Mouse (Mus musculus) embryonic facial prominence, embryonic 15.5 days (tissue): ENCODE results near the gene Fkbpl. TPM values are rescaled to one million over a fixed set of nuclear protein-coding genes. Genes with fewer than 3 reads are reported as not detected.

ENCODE experiments used
- ATAC-seq: fragments of 200-750 bp; cut with Nextera tagmentation; 2 replicates; pipeline ENCODE4 v1.8.0; 2017; ENCODE audit warnings: low read depth, moderate TSS enrichment; ENCODE audit not compliant: insufficient number of reproducible peaks, low FRiP score, low TSS enrichment
- H3K27ac ChIP-seq: fragments of 300-500 bp; sonication (generic); replicated peaks from 2 replicates; pipeline ENCODE4 v1.5.1; 2015; ENCODE audit warnings: mild to moderate bottlenecking, inconsistent platforms
- H3K27me3 ChIP-seq: fragments of 300-500 bp; sonication (generic); 2 replicates; pipeline ENCODE4 v1.6.1; 2015; ENCODE audit warnings: inconsistent platforms
- H3K36me3 ChIP-seq: fragments of 300-500 bp; sonication (generic); 2 replicates; pipeline ENCODE4 v1.6.1; 2015; ENCODE audit warnings: mild to moderate bottlenecking, inconsistent platforms
- H3K4me1 ChIP-seq: fragments of 300-500 bp; sonication (generic); 2 replicates; pipeline ENCODE4 v1.6.1; 2015; ENCODE audit warnings: inconsistent platforms
- H3K4me2 ChIP-seq: fragments of 300-500 bp; sonication (generic); replicated peaks from 2 replicates; pipeline ENCODE4 v1.6.1; 2015; ENCODE audit warnings: mild to moderate bottlenecking, inconsistent platforms
- H3K4me3 ChIP-seq: fragments of 300-500 bp; sonication (generic); replicated peaks from 2 replicates; pipeline ENCODE4 v1.5.1; 2015; ENCODE audit warnings: mild to moderate bottlenecking, inconsistent platforms
- H3K9ac ChIP-seq: fragments of 300-500 bp; sonication (generic); 2 replicates; pipeline ENCODE4 v1.6.1; 2015; ENCODE audit warnings: inconsistent platforms
- H3K9me3 ChIP-seq: fragments of 300-500 bp; sonication (generic); replicated peaks from 2 replicates; pipeline ENCODE4 v1.6.1; 2016; ENCODE audit warnings: inconsistent platforms
- WGBS: fragments of 180-500 bp; shearing (Covaris S2); methylation state at CpG from one replicate; pipeline ENCODE4 v1.1.7; 2015; 5-methylcytosine and 5-hydroxymethylcytosine counted together
- polyA plus RNA-seq: library from polyadenylated mRNA; unstranded; fragments of >200 nt; fragmentation: Nextera tagmentation; extraction: Ambion mirVana; gene quantifications from 2 replicates; pipeline ENCODE4 v1.2.1, GENCODE M21; 2015

Gene Fkbpl
- polyA plus RNA-seq, 1 experiment from 2014 or later, result 16.8 TPM

DNA sequence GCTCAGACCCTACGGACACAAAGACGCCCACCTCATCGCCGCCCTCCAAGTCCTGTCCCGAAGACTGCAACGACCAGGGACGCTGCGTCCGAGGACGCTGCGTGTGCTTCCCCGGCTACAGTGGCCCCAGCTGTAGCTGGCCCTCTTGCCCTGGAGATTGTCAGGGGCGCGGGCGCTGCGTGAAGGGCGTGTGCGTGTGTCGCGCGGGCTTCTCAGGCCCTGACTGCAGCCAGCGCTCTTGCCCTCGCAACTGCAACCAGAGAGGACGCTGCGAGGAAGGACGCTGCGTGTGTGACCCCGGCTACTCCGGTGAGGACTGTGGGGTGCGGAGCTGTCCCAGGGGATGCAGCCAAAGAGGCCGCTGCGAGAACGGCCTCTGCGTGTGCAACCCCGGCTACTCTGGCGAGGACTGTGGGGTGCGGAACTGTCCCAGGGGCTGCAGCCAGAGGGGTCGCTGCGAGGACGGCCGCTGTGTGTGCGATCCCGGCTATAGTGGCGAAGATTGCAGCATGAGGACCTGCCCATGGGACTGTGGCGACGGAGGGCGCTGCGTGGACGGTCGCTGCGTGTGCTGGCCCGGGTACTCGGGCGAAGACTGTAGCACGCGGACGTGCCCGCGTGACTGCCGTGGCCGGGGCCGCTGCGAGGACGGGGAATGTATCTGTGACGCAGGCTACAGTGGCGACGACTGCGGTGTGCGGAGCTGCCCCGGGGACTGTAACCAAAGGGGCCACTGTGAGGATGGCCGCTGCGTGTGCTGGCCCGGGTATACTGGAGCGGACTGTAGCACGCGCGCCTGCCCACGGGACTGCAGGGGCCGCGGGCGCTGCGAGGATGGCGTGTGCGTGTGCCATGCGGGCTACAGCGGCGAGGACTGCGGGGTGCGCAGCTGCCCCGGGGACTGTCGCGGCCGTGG lies 26.8 kb downstream of the Fkbpl start:
- H3K4me1 ChIP-seq, result peaks cover 25% of the 10 kb centered on the region
- peak overlapping the region; percentile 34 for H3K4me3 ChIP-seq
- H3K27me3 ChIP-seq, result peaks cover 71% of the 10 kb centered on the region
- no peaks in the 10 kb centered on the region for H3K9me3 ChIP-seq
- no peak for ATAC-seq
- H3K36me3 ChIP-seq, result no peaks in the 10 kb centered on the region
- 8% methylated on average over 93 of the region's 93 CpGs for WGBS
- peak overlapping the region; percentile 12; the same call in 1 of the 2 replicates for H3K9ac ChIP-seq
- peak overlapping the region; percentile 59 for H3K4me2 ChIP-seq
- no peak overlapping the region for H3K27ac ChIP-seq

DNA sequence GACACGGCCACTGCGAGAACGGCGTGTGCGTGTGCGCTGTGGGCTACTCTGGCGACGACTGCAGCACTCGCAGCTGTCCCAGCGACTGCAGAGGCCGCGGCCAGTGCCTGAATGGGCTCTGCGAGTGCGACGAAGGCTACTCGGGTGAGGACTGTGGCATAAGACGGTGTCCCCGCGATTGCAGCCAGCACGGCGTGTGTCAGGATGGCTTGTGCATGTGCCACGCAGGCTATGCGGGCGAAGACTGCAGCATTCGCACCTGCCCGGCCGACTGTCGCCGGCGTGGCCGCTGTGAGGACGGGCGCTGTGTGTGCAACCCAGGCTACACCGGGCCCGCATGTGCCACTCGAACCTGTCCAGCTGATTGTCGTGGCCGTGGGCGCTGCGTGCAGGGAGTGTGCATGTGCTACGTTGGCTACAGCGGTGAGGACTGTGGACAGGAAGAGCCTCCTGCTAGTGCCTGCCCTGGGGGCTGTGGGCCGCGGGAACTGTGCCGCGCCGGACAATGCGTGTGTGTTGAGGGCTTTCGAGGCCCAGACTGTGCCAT lies 27.8 kb downstream of the Fkbpl start:
- Histone ChIP-seq H3K36me3 (no peaks in the 10 kb centered on the region), H3K4me1 (peaks cover 25% of the 10 kb centered on the region), H3K9ac (no peak overlapping the region), H3K4me2 (peak overlapping the region; percentile 59), H3K9me3 (no peaks in the 10 kb centered on the region), H3K4me3 (peak overlapping the region; percentile 34), H3K27me3 (peaks cover 80% of the 10 kb centered on the region), H3K27ac (no peak overlapping the region)
- WGBS, result 31% methylated on average over 49 of the region's 49 CpGs
- no peak for ATAC-seq

DNA sequence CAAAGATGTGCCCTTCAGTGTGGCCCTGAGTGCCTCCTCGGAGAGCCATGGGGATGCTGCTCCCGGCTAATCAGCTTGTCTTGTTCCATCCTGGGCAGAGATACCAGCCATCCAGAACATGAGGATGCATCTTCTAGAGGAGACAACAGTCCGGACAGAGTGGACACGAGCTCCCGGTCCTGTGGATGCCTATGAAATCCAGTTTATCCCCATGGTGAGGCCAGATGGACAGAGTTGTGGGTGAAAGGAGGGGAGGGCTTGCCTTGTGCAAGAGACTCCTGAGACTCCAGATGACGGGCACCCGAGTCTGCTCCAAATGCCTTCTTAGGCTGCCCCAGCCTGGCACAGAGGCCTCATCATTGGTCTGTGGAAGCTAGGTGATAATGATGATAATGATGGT lies 28.6 kb downstream of the Fkbpl start:
- H3K27ac ChIP-seq, result no peak overlapping the region
- WGBS, result 84% methylated on average over 7 of the region's 7 CpGs
- H3K4me2 ChIP-seq, result no peak overlapping the region
- no peak overlapping the region for H3K4me3 ChIP-seq
- no peak overlapping the region for H3K9ac ChIP-seq
- peaks cover 88% of the 10 kb centered on the region for H3K27me3 ChIP-seq
- H3K9me3 ChIP-seq, result no peaks in the 10 kb centered on the region
- ATAC-seq, result no peak
- H3K36me3 ChIP-seq, result no peaks in the 10 kb centered on the region
- H3K4me1 ChIP-seq, result peaks cover 25% of the 10 kb centered on the region

DNA sequence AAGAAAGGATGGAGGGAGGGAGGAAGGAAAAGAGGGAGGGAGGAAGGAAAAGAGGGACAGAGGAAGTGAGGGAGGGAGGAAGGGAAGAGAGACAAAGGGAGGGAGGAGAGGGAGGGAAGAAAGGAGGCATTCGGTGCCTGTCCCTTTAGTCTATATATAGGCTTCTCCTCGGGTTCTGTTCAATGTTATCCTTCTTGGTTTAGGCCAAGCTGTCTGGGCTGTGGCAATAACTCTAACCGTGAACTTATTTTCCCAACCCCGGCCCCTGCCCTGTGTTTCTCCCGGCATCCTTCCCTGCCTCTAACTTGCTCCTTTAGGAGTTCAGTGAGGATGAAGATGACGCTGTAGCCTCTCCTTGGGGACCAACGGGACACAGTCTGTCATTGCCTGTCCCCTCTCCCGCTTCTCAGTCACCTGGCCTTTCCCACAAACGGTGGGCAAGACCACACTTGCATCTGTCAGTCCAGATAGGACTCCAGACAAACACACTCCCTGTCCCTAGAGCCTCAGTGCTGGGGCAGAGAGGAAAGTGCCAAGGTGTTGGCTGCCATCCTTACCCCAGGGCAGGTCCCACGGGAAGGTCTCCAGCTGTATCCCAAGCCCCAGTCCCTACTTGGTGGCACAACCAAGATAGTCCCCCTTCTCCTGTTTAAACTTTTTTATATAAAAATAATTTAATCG lies 30.1 kb downstream of the Fkbpl start:
- no peak overlapping the region for H3K9ac ChIP-seq
- peaks cover 27% of the 10 kb centered on the region for H3K4me1 ChIP-seq
- H3K27ac ChIP-seq, result no peak overlapping the region
- H3K27me3 ChIP-seq, result peaks cover 96% of the 10 kb centered on the region
- H3K36me3 ChIP-seq, result no peaks in the 10 kb centered on the region
- H3K9me3 ChIP-seq, result no peaks in the 10 kb centered on the region
- no peak overlapping the region for H3K4me3 ChIP-seq
- 54% methylated on average over 11 of the region's 11 CpGs for WGBS
- ATAC-seq, result no peak
- no peak overlapping the region for H3K4me2 ChIP-seq

DNA sequence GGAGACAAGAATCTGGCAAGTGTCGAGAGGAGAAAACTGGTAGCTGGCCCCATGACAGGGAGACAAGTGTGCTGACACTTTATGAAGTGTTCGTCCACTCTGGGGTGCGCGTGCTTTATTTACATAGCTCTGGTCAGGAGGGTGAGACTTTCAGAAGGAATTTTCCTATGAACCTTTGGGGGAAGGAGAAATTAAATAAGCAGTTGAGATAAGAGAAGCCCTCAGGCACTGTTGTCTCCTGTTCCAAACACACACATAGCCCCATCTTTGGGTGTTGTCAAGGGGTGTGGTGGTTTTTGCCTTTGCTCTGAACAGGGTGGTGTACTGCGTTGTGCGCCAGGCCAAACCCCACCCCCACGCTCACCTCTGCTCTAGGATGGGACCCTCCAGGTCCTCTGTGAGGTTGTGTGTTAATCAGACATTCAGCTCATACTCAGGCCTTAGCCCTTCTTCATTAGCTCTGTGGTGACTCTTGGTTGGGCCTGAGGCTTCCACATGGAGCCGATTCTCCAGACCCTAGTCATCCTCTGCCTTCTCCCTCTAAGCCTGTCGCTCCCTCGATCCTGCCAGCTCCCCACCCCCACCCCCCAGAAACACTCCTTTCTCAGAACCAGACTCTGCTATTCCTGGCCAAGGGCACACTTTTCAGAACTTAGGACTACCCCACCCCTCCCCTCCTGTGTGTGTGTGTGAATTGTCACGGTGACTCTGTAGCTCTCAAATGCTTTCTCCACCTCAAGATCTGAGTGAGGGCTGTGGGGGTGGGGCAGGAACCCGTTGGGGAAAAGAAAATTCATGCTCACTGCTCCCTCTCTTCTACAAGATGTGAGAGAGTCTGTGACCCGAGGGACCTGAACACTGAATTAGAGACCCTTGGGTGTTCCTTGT lies 30.9 kb downstream of the Fkbpl start:
- Histone ChIP-seq H3K27ac (no peak overlapping the region), H3K27me3 (peaks cover 95% of the 10 kb centered on the region), H3K4me1 (peaks cover 28% of the 10 kb centered on the region), H3K4me2 (no peak overlapping the region), H3K9me3 (no peaks in the 10 kb centered on the region), H3K9ac (no peak overlapping the region), H3K36me3 (no peaks in the 10 kb centered on the region), H3K4me3 (no peak overlapping the region)
- WGBS, result 60% methylated on average over 13 of the region's 13 CpGs
- no peak for ATAC-seq

DNA sequence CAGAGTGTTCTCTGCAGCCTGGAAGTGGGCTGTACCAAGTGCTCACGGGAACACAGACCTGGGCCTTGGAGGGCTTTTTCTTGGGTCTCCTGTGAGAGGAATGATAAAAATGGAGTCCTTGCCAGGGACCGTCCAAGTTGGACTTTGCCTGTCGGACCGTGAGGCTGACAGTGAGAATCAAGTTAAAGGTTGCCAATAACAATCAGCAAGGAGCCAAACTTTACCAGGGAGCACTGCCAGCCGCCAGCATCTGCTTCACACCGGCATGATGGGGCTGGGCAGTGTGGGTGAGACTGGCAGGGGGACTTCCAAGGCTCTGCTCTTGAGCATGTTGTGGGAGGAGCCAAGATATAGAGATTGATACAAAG lies 31.5 kb downstream of the Fkbpl start:
- H3K4me3 ChIP-seq, result no peak overlapping the region
- H3K4me2 ChIP-seq, result no peak overlapping the region
- 72% methylated on average over 6 of the region's 6 CpGs for WGBS
- H3K27me3 ChIP-seq, result peaks cover 90% of the 10 kb centered on the region
- H3K27ac ChIP-seq, result no peak overlapping the region
- H3K36me3 ChIP-seq, result no peaks in the 10 kb centered on the region
- H3K9me3 ChIP-seq, result no peaks in the 10 kb centered on the region
- H3K9ac ChIP-seq, result no peak overlapping the region
- ATAC-seq, result no peak
- peaks cover 27% of the 10 kb centered on the region for H3K4me1 ChIP-seq

DNA sequence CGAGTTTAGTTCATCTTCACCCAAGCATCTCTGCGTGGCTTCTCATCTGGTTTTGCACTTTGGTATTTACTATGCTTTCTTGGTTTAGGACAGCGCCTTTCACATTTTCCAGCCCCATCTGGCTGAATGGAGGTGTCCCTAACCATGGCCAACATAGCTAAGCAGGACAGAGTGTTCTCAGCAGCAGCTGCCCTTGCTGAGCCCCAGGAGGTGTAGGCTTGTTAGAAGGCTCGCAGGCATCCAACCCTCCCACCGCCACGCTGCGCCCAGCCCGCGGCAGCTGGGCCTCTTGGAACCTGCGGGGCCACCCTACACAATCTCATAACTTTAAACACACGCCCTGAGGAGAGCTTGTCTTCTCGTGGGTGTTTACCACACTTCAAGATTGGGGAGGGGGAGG lies 32.1 kb downstream of the Fkbpl start:
- Histone ChIP-seq H3K4me3 (no peak overlapping the region), H3K36me3 (no peaks in the 10 kb centered on the region), H3K4me1 (peaks cover 27% of the 10 kb centered on the region), H3K9me3 (no peaks in the 10 kb centered on the region), H3K4me2 (no peak overlapping the region), H3K27ac (no peak overlapping the region), H3K27me3 (peaks cover 89% of the 10 kb centered on the region), H3K9ac (no peak overlapping the region)
- WGBS, result 65% methylated on average over 12 of the region's 12 CpGs
- ATAC-seq, result no peak

DNA sequence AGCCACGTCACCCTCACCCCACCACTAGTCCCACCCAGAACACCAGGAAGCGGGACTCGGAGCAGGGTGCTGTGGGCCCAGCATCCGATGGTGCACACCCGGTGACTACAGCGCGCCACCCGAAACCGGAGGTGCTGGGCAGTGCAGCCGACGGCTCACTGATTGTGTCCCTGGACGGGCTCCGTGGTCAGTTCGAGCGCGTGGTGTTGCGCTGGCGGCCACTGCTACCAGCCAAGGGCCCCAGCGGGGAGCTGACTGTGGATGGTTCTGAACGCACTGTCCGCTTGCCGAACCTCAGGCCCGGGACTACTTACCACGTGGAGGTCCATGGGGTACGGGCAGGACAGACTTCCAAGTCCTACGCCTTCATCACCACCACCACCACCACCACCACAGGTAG lies 35.6 kb downstream of the Fkbpl start:
- WGBS, result 84% methylated on average over 26 of the region's 26 CpGs
- ATAC-seq, result no peak
- Histone ChIP-seq H3K9me3 (no peaks in the 10 kb centered on the region), H3K27ac (no peak overlapping the region), H3K9ac (no peak overlapping the region), H3K4me2 (no peak overlapping the region), H3K36me3 (no peaks in the 10 kb centered on the region), H3K4me3 (no peak overlapping the region), H3K4me1 (peaks cover 44% of the 10 kb centered on the region), H3K27me3 (peaks cover 61% of the 10 kb centered on the region)

DNA sequence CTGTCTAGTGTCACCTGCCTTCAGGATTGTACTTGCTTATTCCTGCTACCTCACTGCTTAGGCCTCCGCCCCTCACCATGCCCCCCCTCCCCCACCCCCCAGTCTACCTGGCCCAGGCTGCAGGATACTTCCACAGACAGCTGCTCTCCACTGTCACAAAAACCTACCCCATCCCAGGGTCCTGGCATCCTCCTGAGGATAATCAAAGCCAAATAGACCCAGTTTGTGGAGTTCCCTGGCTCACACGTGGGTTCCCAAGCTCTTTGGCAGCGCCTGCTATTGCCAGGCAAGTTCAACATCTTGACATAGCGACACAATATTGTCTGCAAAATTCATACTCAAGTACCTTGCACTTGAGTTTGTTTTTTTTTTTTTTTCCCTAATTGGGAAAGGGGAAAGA lies 36.1 kb downstream of the Fkbpl start:
- WGBS, result 72% methylated on average over 4 of the region's 4 CpGs
- Histone ChIP-seq H3K4me1 (peaks cover 46% of the 10 kb centered on the region), H3K27ac (no peak overlapping the region), H3K4me3 (no peak overlapping the region), H3K9me3 (no peaks in the 10 kb centered on the region), H3K27me3 (peaks cover 57% of the 10 kb centered on the region), H3K36me3 (no peaks in the 10 kb centered on the region), H3K9ac (no peak overlapping the region), H3K4me2 (no peak overlapping the region)
- no peak for ATAC-seq

DNA sequence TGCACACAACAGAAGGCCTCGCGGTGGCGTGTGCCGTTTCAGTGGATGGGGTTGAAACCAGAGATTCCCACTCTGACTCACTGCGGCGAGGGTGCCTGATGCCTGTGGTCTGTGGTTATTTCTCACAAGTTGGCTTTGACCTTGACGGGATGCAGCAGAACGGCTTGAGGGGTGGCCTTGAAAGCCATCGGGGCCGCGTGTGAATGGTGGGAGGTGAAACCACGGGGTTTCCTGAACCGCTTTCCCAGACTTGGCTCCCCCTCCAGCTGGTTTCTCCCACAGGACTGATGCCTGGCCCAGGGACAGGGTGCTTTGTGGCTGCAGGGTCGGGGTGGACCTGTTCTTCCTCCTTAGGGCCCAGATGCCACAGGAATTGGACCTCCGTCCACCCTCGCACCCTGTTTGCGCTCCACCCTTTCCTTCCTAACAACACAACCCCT lies 36.6 kb downstream of the Fkbpl start:
- 59% methylated on average over 17 of the region's 17 CpGs for WGBS
- Histone ChIP-seq H3K27ac (no peak overlapping the region), H3K36me3 (no peaks in the 10 kb centered on the region), H3K27me3 (peaks cover 53% of the 10 kb centered on the region), H3K9ac (no peak overlapping the region), H3K4me1 (peaks cover 43% of the 10 kb centered on the region), H3K9me3 (no peaks in the 10 kb centered on the region), H3K4me2 (no peak overlapping the region), H3K4me3 (no peak overlapping the region)
- ATAC-seq, result peak; percentile 26; the same call in 1 of the 2 replicates
